In the genomic region with DNA sequence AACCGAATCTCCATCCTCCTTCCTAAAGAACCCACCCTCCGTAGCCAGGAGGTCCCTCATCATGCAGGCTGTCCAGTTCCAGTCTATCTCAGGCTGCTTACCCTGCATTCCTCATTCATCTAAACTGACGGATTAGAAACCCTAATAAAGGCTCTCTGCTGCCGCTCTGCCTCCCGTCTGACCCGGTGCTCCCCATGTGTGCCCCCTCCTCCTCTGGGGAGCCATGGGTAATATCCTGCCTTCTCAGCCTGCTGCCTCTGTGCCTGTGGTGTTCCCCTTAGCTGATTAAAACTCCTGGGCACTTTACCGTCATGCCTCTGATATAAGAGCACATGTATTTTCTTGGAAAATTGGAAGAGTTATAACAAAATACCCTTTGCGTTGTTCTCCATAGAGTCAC, we compare ENCODE assay signal across 15 mouse cellular contexts. TPM values are rescaled to one million over a fixed set of nuclear protein-coding genes. Genes with fewer than 3 reads are reported as not detected.
"Had no signal": no experiment of that assay in that cellular context is flagged by ENCODE, and none has a peak within 500 bp of the region (broad histone marks: within the 10 kb centered on the region; RNA-seq: fewer than 3 reads in every experiment).

No protein-coding gene starts in this region.

- H3K9me3 ChIP-seq: limb, embryonic 13.5 days had no signal

- H3K36me3 ChIP-seq: limb, embryonic 13.5 days had no signal

- H3K27ac ChIP-seq: kidney, postnatal 0 days; layer of hippocampus, adult 2 months; limb, embryonic 13.5 days; liver, embryonic 14.5 days had no signal

- H3K4me3 ChIP-seq: layer of hippocampus, adult 2 months; limb, embryonic 13.5 days had no signal

- DNase-seq: kidney, adult 11 months; kidney, adult 9 months; kidney, postnatal 4 days; left cerebral cortex, postnatal 4 days; lung, adult 18-20 months; right cerebral cortex, adult 18-20 months; spleen, adult 18-20 months; thymus, adult 18-20 months; thymus, postnatal 14 days had no signal

- ATAC-seq: inflammation-experienced regulatory T-cells, adult 6 months had no signal

- H3K4me2 ChIP-seq: limb, embryonic 13.5 days had no signal

- H3K4me1 ChIP-seq: limb, embryonic 13.5 days had no signal

- H3K9ac ChIP-seq: limb, embryonic 13.5 days; liver, embryonic 14.5 days had no signal

RNA-seq across cellular contexts. Expression of gene Crmp1, which starts 19.4 kb away (rescaled TPM):
- polyA plus RNA-seq: liver, adult 2 months had no signal
